Mouse (Mus musculus): ENCODE results near the gene Ypel4. TPM values are rescaled to one million over a fixed set of nuclear protein-coding genes. Genes with fewer than 3 reads are reported as not detected.

The Ypel4 gene
- polyA plus RNA-seq (2012; rRNA removed) = 47.7 and 53.2 TPM in 2 replicates

DNA sequence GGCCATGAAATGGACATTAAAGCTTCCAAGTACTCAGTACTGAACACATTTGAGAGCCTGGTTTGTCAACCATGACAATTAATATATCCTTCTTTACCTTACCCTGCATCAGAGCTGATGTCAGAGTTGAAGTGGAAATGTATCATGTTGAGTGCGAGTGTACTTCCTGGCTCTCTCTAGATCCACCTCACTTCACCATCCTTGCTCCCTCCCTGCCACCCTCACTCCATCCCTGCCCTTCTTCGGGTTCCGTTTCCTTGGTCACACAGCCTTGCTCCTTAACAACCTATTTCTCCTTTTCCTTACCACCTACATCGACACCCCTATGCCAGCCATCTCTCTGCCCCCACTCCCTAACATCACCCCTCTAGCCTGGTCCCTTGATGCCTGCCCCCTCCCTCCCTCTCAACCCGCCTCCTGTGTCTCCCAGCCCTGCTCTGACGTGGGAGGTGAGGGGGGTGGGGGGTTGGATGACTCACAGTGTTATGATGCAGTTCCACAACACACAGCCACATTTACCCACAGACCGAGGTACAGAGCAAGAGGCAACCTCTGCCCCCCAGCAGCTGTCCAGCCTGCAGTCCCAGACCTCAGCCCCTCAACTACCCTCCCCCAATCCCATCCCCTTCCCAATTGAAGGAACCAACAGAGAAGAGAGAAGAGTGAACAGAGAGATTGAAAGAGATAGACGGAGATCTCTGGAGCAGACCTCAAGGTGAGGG is at the start of gene Ypel4:
Gene Ypel4, plus strand, starts transcription at position 480 of the 722 bp plus-strand sequence.

DNA sequence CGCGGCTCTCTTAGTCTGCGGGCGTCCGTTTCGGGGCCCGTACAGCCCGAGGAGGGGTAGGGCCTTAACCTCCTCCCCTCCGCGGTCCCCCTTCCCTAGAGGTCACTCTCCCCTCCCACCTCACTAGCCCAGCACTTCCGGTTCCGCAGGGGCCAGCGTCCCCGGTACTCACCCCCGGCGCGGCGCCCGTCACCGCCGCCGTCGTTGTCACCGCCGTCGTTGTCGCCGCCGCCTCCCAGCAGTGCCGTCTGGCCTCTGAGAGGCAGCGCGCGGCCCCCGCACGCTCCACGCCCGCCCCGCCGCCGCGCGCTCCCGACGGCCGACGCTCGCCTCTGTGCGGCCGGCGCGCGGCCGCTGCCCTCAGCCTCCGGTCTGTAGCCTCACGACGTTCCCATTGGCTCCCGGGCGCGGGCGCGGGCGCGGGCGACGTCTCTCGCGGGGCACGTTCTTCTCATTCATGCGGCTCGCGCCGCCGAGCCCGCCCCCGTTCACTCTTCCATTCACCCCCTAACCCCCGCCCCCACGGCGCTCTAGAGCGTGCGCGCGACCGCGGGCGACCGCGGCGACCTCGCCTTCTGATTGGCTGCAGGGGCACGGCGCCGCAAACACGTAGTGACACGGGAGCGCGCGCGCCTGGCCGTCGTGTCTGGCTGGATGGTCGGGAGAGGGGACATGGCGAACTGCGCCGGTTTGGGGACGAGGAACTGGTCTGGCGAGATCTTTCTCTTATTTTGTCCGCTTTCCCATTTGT is 18.9 kb upstream of the Ypel4 start, which contains the start of gene Zdhhc5:
Gene Zdhhc5, minus strand, starts transcription at position 370 of the 751 bp plus-strand sequence.

DNA sequence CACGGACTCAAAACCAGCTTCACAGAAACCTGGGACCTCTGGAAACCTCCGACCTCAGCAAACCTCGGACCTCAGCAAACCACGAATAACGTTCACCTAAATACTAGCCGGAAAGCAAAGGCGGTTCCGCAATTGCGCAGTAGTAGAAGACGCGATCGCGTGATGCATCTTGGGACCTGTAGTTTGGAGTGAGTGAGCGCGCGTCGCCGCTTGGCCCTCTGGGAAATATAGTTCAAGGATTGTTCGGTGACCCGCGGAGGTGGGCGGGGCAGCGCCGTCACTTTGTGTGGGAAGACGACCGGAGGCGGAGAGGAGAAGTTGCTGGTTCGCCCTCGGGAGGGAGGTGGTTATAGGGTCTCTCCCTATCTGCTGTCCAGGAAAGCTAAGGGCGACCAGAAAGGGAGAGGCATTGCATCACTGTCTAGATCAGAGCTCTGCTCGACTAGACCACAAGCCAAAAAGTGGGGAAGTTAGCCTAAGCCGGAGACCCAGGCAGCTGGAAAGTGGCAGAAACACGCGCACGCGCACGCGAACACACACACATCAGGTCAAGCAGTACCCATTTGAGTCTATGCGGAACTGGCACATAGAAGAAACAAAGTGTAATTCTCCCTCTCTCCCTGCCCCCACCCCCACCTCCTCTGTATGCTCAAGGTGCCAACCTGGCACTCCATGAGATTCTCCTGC is 6.5 kb upstream of the Ypel4 start, which contains the start of gene Clp1:
Gene Clp1, minus strand, starts transcription at position 179 of the 687 bp plus-strand sequence.

DNA sequence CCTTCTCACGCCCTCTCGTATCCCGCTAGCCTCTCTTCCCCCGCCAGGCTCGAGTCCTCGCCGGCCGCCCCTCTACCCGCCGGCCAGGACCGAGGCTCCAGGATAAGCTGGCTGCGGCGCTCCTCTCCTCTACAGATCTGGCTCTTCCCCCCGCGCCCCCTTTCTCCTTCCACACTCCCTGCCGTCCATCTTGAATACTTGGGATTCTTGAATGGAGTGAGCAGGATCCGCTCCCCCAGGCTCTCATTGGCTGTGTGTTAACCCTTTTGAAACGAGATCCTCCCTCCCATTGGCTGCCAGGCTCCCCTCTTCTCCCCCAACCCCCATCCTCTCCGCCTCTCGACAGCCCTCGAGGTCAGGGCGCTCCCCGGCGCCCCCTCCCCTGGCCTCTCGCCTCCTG is 9.7 kb downstream of the Ypel4 start, which contains the start of gene Gm19426:
Gene Gm19426, minus strand, starts transcription at position 95 of the 400 bp plus-strand sequence.

DNA sequence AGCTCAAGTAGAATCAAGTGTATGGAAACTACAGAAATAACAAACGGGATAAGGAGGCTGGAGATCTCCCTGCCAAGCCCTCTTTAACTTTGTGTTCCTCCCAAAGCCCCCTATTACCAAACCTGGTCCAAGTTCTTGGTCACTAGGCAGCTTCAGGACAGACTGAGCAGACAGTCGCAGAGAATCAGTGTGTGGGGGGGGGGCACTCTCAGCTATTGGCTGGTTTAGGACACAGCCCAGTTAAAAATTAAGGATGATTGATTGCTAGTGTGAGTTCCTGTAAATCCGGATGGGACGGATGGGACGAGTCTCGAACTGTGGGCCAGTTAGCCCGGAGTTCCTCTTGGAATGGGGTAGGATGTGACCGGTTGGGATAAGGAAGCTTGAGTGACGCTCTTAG is 41.4 kb downstream of the Ypel4 start, which contains the start of gene Serping1:
Gene Serping1, minus strand, starts transcription at position 204 of the 400 bp plus-strand sequence.

Other genes starting within 250 kb of the Ypel4 start
- 81.6 and 82.8 TPM in 2 replicates for gene Ctnnd1, start 83.3 kb upstream of the Ypel4 start, polyA plus RNA-seq (2012; rRNA removed)
- gene Btbd18, start 75.0 kb upstream of the Ypel4 start, polyA plus RNA-seq (2012; rRNA removed) = 0.03 TPM in 1 of 2 replicates, not detected in the other
- gene Selenoh, start 63.3 kb upstream of the Ypel4 start, polyA plus RNA-seq (2012; rRNA removed) = 220 and 235 TPM in 2 replicates
- gene Gm28635, start 56.0 kb upstream of the Ypel4 start, polyA plus RNA-seq (2012; rRNA removed) = 0.03 TPM in 1 of 2 replicates, not detected in the other
- 35.5 and 36.4 TPM in 2 replicates for gene Med19, start 55.7 kb upstream of the Ypel4 start, polyA plus RNA-seq (2012; rRNA removed)
- gene Tmx2, start 54.9 kb upstream of the Ypel4 start, polyA plus RNA-seq (2012; rRNA removed) = 148 and 155 TPM in 2 replicates
- 30.7 and 30.8 TPM in 2 replicates for gene Zdhhc5, start 18.9 kb upstream of the Ypel4 start, polyA plus RNA-seq (2012; rRNA removed)
- gene Clp1, start 6.7 kb upstream of the Ypel4 start, polyA plus RNA-seq (2012; rRNA removed) = 18.1 and 18.7 TPM in 2 replicates
- 10.2 and 10.9 TPM in 2 replicates for gene Gm19426, start 9.6 kb downstream of the Ypel4 start, polyA plus RNA-seq (2012; rRNA removed)
- gene Serping1, start 41.4 kb downstream of the Ypel4 start, polyA plus RNA-seq (2012; rRNA removed) = 28.5 and 38.0 TPM in 2 replicates
- gene Ube2l6, start 64.8 kb downstream of the Ypel4 start, polyA plus RNA-seq (2012; rRNA removed) = 13.2 and 17.0 TPM in 2 replicates
- 0.05 TPM in 1 of 2 replicates, not detected in the other for gene Smtnl1, start 88.6 kb downstream of the Ypel4 start, polyA plus RNA-seq (2012; rRNA removed)
- gene Timm10, start 92.9 kb downstream of the Ypel4 start, polyA plus RNA-seq (2012; rRNA removed) = 83.2 and 86.4 TPM in 2 replicates
- gene Slc43a1, start 104.8 kb downstream of the Ypel4 start, polyA plus RNA-seq (2012; rRNA removed) = 5.6 and 7.8 TPM in 2 replicates
- 17.6 and 21.9 TPM in 2 replicates for gene Rtn4rl2, start 152.7 kb downstream of the Ypel4 start, polyA plus RNA-seq (2012; rRNA removed)
- 10.4 and 20.1 TPM in 2 replicates for gene Slc43a3, start 202.5 kb downstream of the Ypel4 start, polyA plus RNA-seq (2012; rRNA removed)
- gene Prg2, start 246.4 kb downstream of the Ypel4 start, polyA plus RNA-seq (2012; rRNA removed) = 0.26 and 0.45 TPM in 2 replicates

All from central nervous system, embryonic 14 days (tissue).